In the genomic region with DNA sequence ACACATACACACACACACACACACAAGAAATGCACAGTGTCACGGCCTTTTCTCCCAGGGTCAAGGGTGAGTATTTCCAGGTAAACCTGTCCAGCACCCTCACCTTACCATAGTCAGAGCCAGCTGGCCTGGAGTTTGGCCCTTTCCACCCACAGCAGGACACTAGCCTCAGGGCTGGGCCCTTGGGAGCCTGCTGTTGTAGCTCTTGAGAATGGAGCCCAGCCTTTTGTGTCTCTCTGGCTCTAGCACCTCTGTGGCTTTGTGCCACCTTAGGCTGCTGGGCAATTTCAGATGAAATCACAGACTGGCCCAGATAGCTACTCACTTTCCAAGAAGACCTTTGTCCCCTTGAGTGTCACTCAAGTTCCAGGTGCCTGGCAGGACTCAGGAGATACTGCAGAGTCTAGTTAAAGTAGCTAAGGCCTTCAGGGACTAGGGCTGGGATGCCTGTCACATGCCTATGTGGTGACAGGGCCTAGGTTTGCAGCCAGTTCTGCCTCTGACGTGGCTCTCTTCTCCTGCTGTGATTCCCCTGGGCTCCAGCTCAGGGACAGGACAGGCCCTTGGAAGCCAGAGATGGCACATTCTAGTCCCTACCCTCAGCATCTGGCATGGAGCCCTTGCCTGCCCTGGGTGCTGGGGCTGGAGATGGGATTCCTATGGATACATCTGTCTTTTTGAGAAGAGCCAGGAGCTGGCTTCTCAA, we compare ENCODE assay signal across 11 mouse cellular contexts. TPM values are rescaled to one million over a fixed set of nuclear protein-coding genes. Genes with fewer than 3 reads are reported as not detected.
DNase-seq lines count a peak whose midpoint lies in the region; ATAC-seq and TF ChIP-seq lines count a peak whose summit lies in the region.
"Had no signal": no experiment of that assay in that cellular context is flagged by ENCODE, and none has a peak within 500 bp of the region (broad histone marks: within the 10 kb centered on the region; RNA-seq: fewer than 3 reads in every experiment).

No protein-coding gene starts in this region.

- no peak for TF ChIP-seq EP300 in liver, postnatal 0 days (IDR thresholded peaks at IDR 0.05; ENCODE audit: low read depth)

- H3K9ac ChIP-seq in heart, embryonic 14.5 days (ENCODE audit: low read length) = peak overlapping the region; percentile 27; the same call in 1 of the 2 replicates
- H3K9ac ChIP-seq in limb, embryonic 12.5 days (replicated peaks) = peak overlapping the region; percentile 61
- no peak overlapping the region for H3K9ac ChIP-seq in liver, postnatal 0 days (replicated peaks)
- H3K9ac ChIP-seq: embryonic facial prominence, embryonic 15.5 days had no signal

- H3K36me3 ChIP-seq in heart, embryonic 14.5 days (ENCODE audit: control insufficient read depth, insufficient read depth, low read length) = peaks cover 34% of the 10 kb centered on the region
- peaks cover 37% of the 10 kb centered on the region for H3K36me3 ChIP-seq in limb, embryonic 12.5 days
- peaks cover 58% of the 10 kb centered on the region for H3K36me3 ChIP-seq in liver, postnatal 0 days (replicated peaks; ENCODE audit: insufficient read depth, low read length)

- no peak overlapping the region for H3K4me3 ChIP-seq in heart, embryonic 14.5 days (ENCODE audit: control insufficient read depth in 1 of 2, insufficient read depth in 1 of 2, low read depth in 1 of 2, low read length in 2 of 2)
- peak overlapping the region; percentile 37 for H3K4me3 ChIP-seq in limb, embryonic 12.5 days (replicated peaks)
- H3K4me3 ChIP-seq in liver, postnatal 0 days (ENCODE audit: low read depth, low read length) = no peak overlapping the region

- no peak for TF ChIP-seq CTCF in liver, postnatal 0 days (IDR thresholded peaks at IDR 0.05; ENCODE audit: low read depth)

- H3K9me3 ChIP-seq in heart, embryonic 14.5 days (ENCODE audit: control insufficient read depth, low read length) = no peaks in the 10 kb centered on the region
- H3K9me3 ChIP-seq in limb, embryonic 12.5 days = no peaks in the 10 kb centered on the region
- H3K9me3 ChIP-seq in liver, postnatal 0 days (ENCODE audit: low read length) = no peaks in the 10 kb centered on the region
- H3K9me3 ChIP-seq: embryonic facial prominence, embryonic 15.5 days had no signal

- peaks cover 38 to 59% of the 10 kb centered on the region in 2 experiments for H3K4me1 ChIP-seq in heart, embryonic 14.5 days (ENCODE audit: control insufficient read depth in 2 of 2, insufficient read depth in 2 of 2, low read length in 2 of 2)
- H3K4me1 ChIP-seq in limb, embryonic 12.5 days (replicated peaks) = peaks cover 57% of the 10 kb centered on the region
- peaks cover 15% of the 10 kb centered on the region for H3K4me1 ChIP-seq in liver, postnatal 0 days (ENCODE audit: insufficient read depth)

- H3K27me3 ChIP-seq in heart, embryonic 14.5 days (ENCODE audit: control insufficient read depth, insufficient read depth, low read length) = no peaks in the 10 kb centered on the region
- H3K27me3 ChIP-seq in limb, embryonic 12.5 days = no peaks in the 10 kb centered on the region
- no peaks in the 10 kb centered on the region for H3K27me3 ChIP-seq in liver, postnatal 0 days (ENCODE audit: insufficient read depth, low read length)
- H3K27me3 ChIP-seq: embryonic facial prominence, embryonic 15.5 days had no signal

- H3K27ac ChIP-seq in heart, embryonic 14.5 days (replicated peaks in 1 of 2; ENCODE audit: control insufficient read depth in 1 of 2, insufficient read depth in 1 of 2, low read depth in 2 of 2, low read length in 2 of 2) = peak overlapping the region; percentile 47 to 67
- H3K27ac ChIP-seq in limb, embryonic 12.5 days = peak overlapping the region; percentile 96; the same call in 1 of the 2 replicates
- H3K27ac ChIP-seq in liver, postnatal 0 days (ENCODE audit: low read depth) = no peak overlapping the region
- H3K27ac ChIP-seq: embryonic facial prominence, embryonic 15.5 days had no signal

- H3K4me2 ChIP-seq in heart, embryonic 14.5 days (ENCODE audit: low read length) = no peak overlapping the region
- peak overlapping the region; percentile 66 for H3K4me2 ChIP-seq in limb, embryonic 12.5 days
- H3K4me2 ChIP-seq in liver, postnatal 0 days (ENCODE audit: low read depth, low read length) = no peak overlapping the region

- peak; percentile 58 for ATAC-seq in heart, embryonic 14.5 days (ENCODE audit: insufficient number of reproducible peaks, insufficient read depth, low FRiP score, low read depth)
- no peak for ATAC-seq in limb, embryonic 12.5 days (ENCODE audit: insufficient number of reproducible peaks, insufficient read depth, low FRiP score, low TSS enrichment, low read depth)
- ATAC-seq in liver, postnatal 0 days = no peak

- DNase-seq in 3T3-L1 (ENCODE audit: low read depth, low spot score) = peak; percentile 72
- DNase-seq in brain, adult 2 months (ENCODE audit: low read depth, low spot score) = peak; percentile 18
- no peak for DNase-seq in liver, postnatal 0 days
- no peak for DNase-seq in ovary, postnatal 36 days (ENCODE audit: low spot score)
- no peak for DNase-seq in right cerebral cortex, postnatal 4 days
- DNase-seq in embryo, embryonic 11 days = no peak
- DNase-seq: lung, embryonic 14.5 days; right cerebral cortex, adult 18-20 months had no signal

- 52% methylated on average over 2 of the region's 2 CpGs for WGBS in heart, embryonic 14.5 days
- 53% methylated on average over 2 of the region's 2 CpGs for WGBS in limb, embryonic 12.5 days
- 61% methylated on average over 2 of the region's 2 CpGs for WGBS in liver, postnatal 0 days (ENCODE audit: insufficient replicate concordance)

RNA-seq across cellular contexts. Expression of gene Tmem120a, which starts 17.5 kb away (rescaled TPM):
- polyA plus RNA-seq in heart, embryonic 14.5 days (2014; fragmentation: Nextera tagmentation; extraction: Ambion mirVana) = 34.1 and 34.6 TPM in 2 replicates
- 47.9 and 52.5 TPM in 2 replicates for polyA plus RNA-seq in limb, embryonic 12.5 days (2016; fragmentation: Nextera tagmentation; extraction: Ambion mirVana)
- polyA plus RNA-seq in liver, postnatal 0 days (2015; fragmentation: Nextera tagmentation; extraction: Ambion mirVana) = 80.8 and 82.7 TPM in 2 replicates

RNA-seq across cellular contexts. Expression of gene Styxl1, which starts 51.4 kb away (rescaled TPM):
- 0.26 and 0.42 TPM in 2 replicates for polyA plus RNA-seq in heart, embryonic 14.5 days (2014; fragmentation: Nextera tagmentation; extraction: Ambion mirVana)
- polyA plus RNA-seq in limb, embryonic 12.5 days (2016; fragmentation: Nextera tagmentation; extraction: Ambion mirVana) = 0.17 TPM in 1 of 2 replicates, not detected in the other
- 0.46 and 0.49 TPM in 2 replicates for polyA plus RNA-seq in liver, postnatal 0 days (2015; fragmentation: Nextera tagmentation; extraction: Ambion mirVana)
- polyA plus RNA-seq: lung, embryonic 14.5 days had no signal

RNA-seq across cellular contexts. Expression of gene Mdh2, which starts 51.5 kb away (rescaled TPM):
- polyA plus RNA-seq in heart, embryonic 14.5 days (2014; fragmentation: Nextera tagmentation; extraction: Ambion mirVana) = 1,172 and 1,176 TPM in 2 replicates
- polyA plus RNA-seq in limb, embryonic 12.5 days (2016; fragmentation: Nextera tagmentation; extraction: Ambion mirVana) = 478 and 499 TPM in 2 replicates
- polyA plus RNA-seq in liver, postnatal 0 days (2015; fragmentation: Nextera tagmentation; extraction: Ambion mirVana) = 296 and 319 TPM in 2 replicates

RNA-seq across cellular contexts. Expression of gene Por, which starts 57.0 kb away (rescaled TPM):
- 33.2 and 34.9 TPM in 2 replicates for polyA plus RNA-seq in heart, embryonic 14.5 days (2014; fragmentation: Nextera tagmentation; extraction: Ambion mirVana)
- polyA plus RNA-seq in limb, embryonic 12.5 days (2016; fragmentation: Nextera tagmentation; extraction: Ambion mirVana) = 114 and 120 TPM in 2 replicates
- polyA plus RNA-seq in liver, postnatal 0 days (2015; fragmentation: Nextera tagmentation; extraction: Ambion mirVana) = 302 and 303 TPM in 2 replicates

Comparison
In these comparisons a context has a peak if more than half of its experiments do, and no peak if none do; other contexts are left out.
1. DNase-seq: peak in 3T3-L1 (single experiment) and brain, adult 2 months (single experiment); none in liver, postnatal 0 days (single experiment), ovary, postnatal 36 days (single experiment), right cerebral cortex, postnatal 4 days (single experiment) and embryo, embryonic 11 days (single experiment).